In the genomic region with DNA sequence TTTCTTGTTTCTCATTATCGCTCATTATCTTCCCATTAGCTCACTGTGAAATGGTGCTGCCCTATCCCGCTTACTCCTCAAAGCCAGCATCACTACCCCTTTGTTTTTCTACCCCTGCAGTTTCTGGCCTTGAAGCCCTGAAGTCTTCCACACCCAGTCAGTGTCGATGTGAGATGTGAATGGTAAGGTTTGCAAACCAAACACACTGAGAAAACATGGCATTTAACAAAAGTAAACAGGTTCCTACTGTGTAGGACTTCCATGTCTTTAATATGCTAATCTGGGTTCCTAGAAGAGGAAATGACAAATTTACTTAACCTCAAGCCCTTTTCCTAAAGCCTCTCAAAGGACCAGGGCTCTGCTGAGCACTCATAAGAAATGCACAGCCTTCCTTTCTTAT, we compare ENCODE assay signal across 10 mouse cellular contexts.
"Had no signal": no experiment of that assay in that cellular context is flagged by ENCODE, and none has a peak within 500 bp of the region (broad histone marks: within the 10 kb centered on the region; RNA-seq: fewer than 3 reads in every experiment).

No protein-coding gene starts in this region.

- H3K4me1 ChIP-seq: limb, embryonic 13.5 days had no signal

- H3K9me3 ChIP-seq: limb, embryonic 13.5 days; neural tube, embryonic 12.5 days had no signal

- H3K4me3 ChIP-seq: limb, embryonic 13.5 days; neural tube, embryonic 12.5 days had no signal

- ATAC-seq: intestine, postnatal 0 days had no signal

- H3K27me3 ChIP-seq: neural tube, embryonic 12.5 days had no signal

- H3K27ac ChIP-seq: limb, embryonic 13.5 days; liver, embryonic 14.5 days; neural tube, embryonic 12.5 days had no signal

- H3K9ac ChIP-seq: limb, embryonic 13.5 days; liver, embryonic 14.5 days; neural tube, embryonic 12.5 days had no signal

- H3K36me3 ChIP-seq: limb, embryonic 13.5 days; neural tube, embryonic 12.5 days had no signal

- DNase-seq: kidney, adult 8-10 months; kidney, postnatal 4 days; left cerebral cortex, postnatal 4 days; lung, adult 18-20 months; thymus, adult 18-20 months; thymus, postnatal 14 days had no signal

- H3K4me2 ChIP-seq: limb, embryonic 13.5 days; neural tube, embryonic 12.5 days had no signal
